In genomic region chr5:148180590-148181307, GRCm38 (mm10) we compare ENCODE assay signal across 8 mouse cellular contexts.
DNase-seq lines count a peak whose midpoint lies in the region; ATAC-seq lines count a peak whose summit lies in the region.

No protein-coding gene starts in this region.

- H3K4me3 ChIP-seq in heart, embryonic 13.5 days, result no peak overlapping the region
- H3K4me3 ChIP-seq in midbrain, embryonic 12.5 days, result no peak overlapping the region

- 20% methylated on average over 13 of the region's 13 CpGs for WGBS in heart, embryonic 13.5 days
- WGBS in midbrain, embryonic 12.5 days, result 24% methylated on average over 13 of the region's 13 CpGs

- peak; percentile 21 for DNase-seq in cerebellum, adult 11 months
- DNase-seq in 3T3-L1 (ENCODE audit: low read depth, low spot score), result peak; percentile 27
- DNase-seq in cerebellum, postnatal 14 days, result peak; percentile 50 to 54
- peak; percentile 68 for DNase-seq in kidney, postnatal 10 days
- no peak for DNase-seq in spleen, postnatal 36 days (ENCODE audit: low spot score in 2 of 2)

- ATAC-seq in cerebellum, adult (ENCODE audit: insufficient number of reproducible peaks, low FRiP score, low TSS enrichment), result no peak
- no peak for ATAC-seq in heart, embryonic 13.5 days (ENCODE audit: extremely low read depth, insufficient number of reproducible peaks, low FRiP score, low TSS enrichment)
- peak; percentile 68 for ATAC-seq in midbrain, embryonic 12.5 days (ENCODE audit: low FRiP score, low read depth)

- peak overlapping the region; percentile 33 for H3K4me2 ChIP-seq in heart, embryonic 13.5 days
- no peak overlapping the region; the same call in 1 of the 2 replicates for H3K4me2 ChIP-seq in midbrain, embryonic 12.5 days (replicated peaks)

- H3K27ac ChIP-seq in heart, embryonic 13.5 days (replicated peaks), result no peak overlapping the region
- H3K27ac ChIP-seq in midbrain, embryonic 12.5 days (replicated peaks), result peak overlapping the region; percentile 67

- H3K9me3 ChIP-seq in heart, embryonic 13.5 days, result peaks cover 24% of the 10 kb centered on the region
- peaks cover 20% of the 10 kb centered on the region for H3K9me3 ChIP-seq in midbrain, embryonic 12.5 days

- no peaks in the 10 kb centered on the region for H3K36me3 ChIP-seq in heart, embryonic 13.5 days
- H3K36me3 ChIP-seq in midbrain, embryonic 12.5 days, result no peaks in the 10 kb centered on the region

- H3K27me3 ChIP-seq in heart, embryonic 13.5 days (replicated peaks), result no peaks in the 10 kb centered on the region
- no peaks in the 10 kb centered on the region for H3K27me3 ChIP-seq in midbrain, embryonic 12.5 days

- no peak overlapping the region for H3K9ac ChIP-seq in heart, embryonic 13.5 days
- H3K9ac ChIP-seq in midbrain, embryonic 12.5 days (replicated peaks), result no peak overlapping the region

- peaks cover 17% of the 10 kb centered on the region; the same call in 1 of the 2 replicates for H3K4me1 ChIP-seq in heart, embryonic 13.5 days
- H3K4me1 ChIP-seq in midbrain, embryonic 12.5 days, result peaks cover 14% of the 10 kb centered on the region; the same call in 1 of the 2 replicates

Comparison
In these comparisons a context has a peak if more than half of its experiments do, and no peak if none do; other contexts are left out.
1. DNase-seq: peak in cerebellum, adult 11 months (single experiment), 3T3-L1 (single experiment), cerebellum, postnatal 14 days (2 of 2) and kidney, postnatal 10 days (single experiment); none in spleen, postnatal 36 days (0 of 2).